27 mouse cellular contexts compared by ENCODE assay signal in the genomic region with DNA sequence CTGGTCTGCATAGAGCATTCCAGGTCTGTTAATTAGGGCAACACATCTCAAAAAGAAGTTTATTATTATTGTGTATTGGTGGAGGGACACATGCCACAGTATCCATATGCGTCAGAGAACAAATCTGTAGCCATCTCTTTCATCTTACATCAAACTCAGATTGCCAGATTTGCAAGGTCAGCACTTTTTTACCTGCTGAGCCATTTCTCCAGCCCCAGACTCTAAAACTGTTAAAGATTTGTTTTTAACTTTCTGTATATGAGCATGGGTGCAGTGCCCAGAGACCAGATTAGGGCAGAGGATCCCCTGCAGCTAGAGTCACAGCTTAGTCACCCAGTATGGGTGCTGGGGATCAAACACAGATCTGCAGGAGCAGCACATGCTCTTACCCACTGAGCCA.
"Had no signal": no experiment of that assay in that cellular context is flagged by ENCODE, and none has a peak within 500 bp of the region (broad histone marks: within the 10 kb centered on the region; RNA-seq: fewer than 3 reads in every experiment).

No protein-coding gene starts in this region.

- H3K9ac ChIP-seq: heart, embryonic 13.5 days; heart, embryonic 15.5 days; hindbrain, embryonic 13.5 days; hindbrain, embryonic 15.5 days; kidney, embryonic 15.5 days; limb, embryonic 12.5 days; liver, embryonic 14.5 days had no signal

- DNase-seq: gastrocnemius, adult 2 months; gastrocnemius, postnatal 10 days; gastrocnemius, postnatal 25 days; heart, adult 2 months; heart, postnatal 4 days; kidney, adult 11 months; kidney, adult 2 months; kidney, adult 9 months; kidney, postnatal 14 days; kidney, postnatal 36 days; layer of hippocampus, adult 9-11 months; layer of hippocampus, postnatal 36 days; lung, adult 18-20 months had no signal

- H3K36me3 ChIP-seq: heart, embryonic 15.5 days; hindbrain, embryonic 15.5 days had no signal

- ATAC-seq: hindbrain, postnatal 0 days; intestine, embryonic 16.5 days had no signal

- H3K9me3 ChIP-seq: heart, embryonic 13.5 days; heart, embryonic 15.5 days; hindbrain, embryonic 10.5 days; hindbrain, embryonic 13.5 days; hindbrain, embryonic 15.5 days; kidney, embryonic 15.5 days; limb, embryonic 10.5 days; limb, embryonic 12.5 days had no signal

- H3K4me1 ChIP-seq: hindbrain, embryonic 10.5 days; hindbrain, embryonic 13.5 days; hindbrain, embryonic 15.5 days; kidney, embryonic 15.5 days; limb, embryonic 10.5 days; limb, embryonic 12.5 days had no signal

- H3K27me3 ChIP-seq: heart, embryonic 13.5 days; heart, embryonic 15.5 days; hindbrain, embryonic 13.5 days; hindbrain, embryonic 15.5 days; kidney, embryonic 15.5 days; limb, embryonic 12.5 days had no signal

- H3K4me3 ChIP-seq: gastrocnemius, adult 2 months; heart, adult 2 months; heart, embryonic 13.5 days; heart, embryonic 15.5 days; hindbrain, embryonic 10.5 days; hindbrain, embryonic 13.5 days; hindbrain, embryonic 15.5 days; kidney, embryonic 15.5 days; left cerebral cortex, adult 2 months; limb, embryonic 10.5 days; limb, embryonic 12.5 days had no signal

- H3K4me2 ChIP-seq: heart, embryonic 11.5 days; heart, embryonic 13.5 days; heart, embryonic 15.5 days; hindbrain, embryonic 13.5 days; hindbrain, embryonic 15.5 days; kidney, embryonic 15.5 days; limb, embryonic 12.5 days had no signal

- H3K27ac ChIP-seq: gastrocnemius, adult 2 months; heart, adult 2 months; heart, embryonic 13.5 days; heart, embryonic 15.5 days; hindbrain, embryonic 10.5 days; hindbrain, embryonic 13.5 days; hindbrain, embryonic 15.5 days; hindbrain, postnatal 0 days; kidney, embryonic 15.5 days; kidney, postnatal 0 days; left cerebral cortex, adult 2 months; limb, embryonic 10.5 days; limb, embryonic 12.5 days; liver, embryonic 14.5 days had no signal
